Mouse (Mus musculus): Measurements from ENCODE around the gene Kazald1.

GRCm38 (mm10) chr19:45081841-45082550, 7.0 kb downstream of the Kazald1 start:
- TF ChIP-seq CTCF (IDR thresholded peaks at IDR 0.05; ENCODE audit: low read depth) = peak; percentile 68
- TF ChIP-seq EP300 (IDR thresholded peaks at IDR 0.05; ENCODE audit: low read depth) = no peak

Measured in liver, embryonic 14.5 days (tissue).